Mouse (Mus musculus) ovary, postnatal 36 days (tissue): Measurements from ENCODE around the gene Nxnl2.

ENCODE experiments used
- DNase-seq: peaks from one replicate; pipeline ENCODE4 v3.0.0; 2022; ENCODE audit warnings: low spot score, mixed read lengths

Gene Nxnl2

GRCm38 (mm10) chr13:51170691-51171680, at the start of gene Nxnl2:
TSS of gene Nxnl2 (plus strand) at chr13:51171022.
- peak; percentile 73 for DNase-seq

- no peak for DNase-seq
Observed at GRCm38 (mm10) chr13:51121966-51122365, 48.9 kb upstream of the Nxnl2 start.

DNA sequence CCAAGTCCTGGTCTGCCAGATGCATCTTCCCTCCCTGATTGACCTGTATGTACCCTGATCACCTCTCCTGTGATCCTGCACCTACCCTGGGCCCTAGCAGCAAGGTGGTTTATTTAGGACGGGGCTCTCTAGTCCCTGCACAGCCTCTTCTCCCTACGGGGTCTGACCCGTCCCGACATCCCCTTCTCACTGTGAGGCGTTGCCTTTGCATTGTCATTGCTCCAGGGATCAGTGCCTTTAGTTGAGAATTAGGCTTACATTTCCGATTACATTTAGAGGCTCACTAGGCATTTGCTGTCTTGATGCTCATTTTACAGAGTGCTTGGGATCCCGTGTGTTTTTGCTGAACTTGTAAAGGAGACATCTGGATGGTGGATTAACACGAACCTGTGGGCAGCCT, 48.1 kb upstream of the Nxnl2 start:
- no peak for DNase-seq

DNA sequence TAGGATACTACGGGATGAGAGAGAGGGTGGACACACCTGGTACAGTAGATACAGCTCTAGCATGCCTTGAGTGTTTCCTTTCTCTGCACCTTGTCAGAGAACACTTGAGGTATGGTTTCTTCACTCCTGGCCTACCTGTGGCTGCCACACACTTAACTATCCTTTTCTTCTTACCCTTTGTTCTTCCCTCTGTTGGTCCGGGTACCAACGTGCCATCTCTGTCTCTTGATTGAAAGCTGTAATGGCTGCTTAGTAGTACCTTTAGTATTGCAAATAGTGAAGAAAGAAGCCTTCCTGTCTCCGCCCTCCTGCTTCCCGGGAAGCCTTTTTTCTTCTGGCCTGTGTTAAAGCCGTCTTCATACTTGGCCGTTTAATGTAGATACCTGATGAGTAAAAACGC, 45.5 kb upstream of the Nxnl2 start:
- DNase-seq: no peak

- no peak for DNase-seq
Observed at GRCm38 (mm10) chr13:51127906-51128305, 42.9 kb upstream of the Nxnl2 start.

- no peak for DNase-seq
Observed at GRCm38 (mm10) chr13:51128417-51128816, 42.4 kb upstream of the Nxnl2 start.

- DNase-seq: no peak
Observed at GRCm38 (mm10) chr13:51131179-51131578, 39.6 kb upstream of the Nxnl2 start.

DNA sequence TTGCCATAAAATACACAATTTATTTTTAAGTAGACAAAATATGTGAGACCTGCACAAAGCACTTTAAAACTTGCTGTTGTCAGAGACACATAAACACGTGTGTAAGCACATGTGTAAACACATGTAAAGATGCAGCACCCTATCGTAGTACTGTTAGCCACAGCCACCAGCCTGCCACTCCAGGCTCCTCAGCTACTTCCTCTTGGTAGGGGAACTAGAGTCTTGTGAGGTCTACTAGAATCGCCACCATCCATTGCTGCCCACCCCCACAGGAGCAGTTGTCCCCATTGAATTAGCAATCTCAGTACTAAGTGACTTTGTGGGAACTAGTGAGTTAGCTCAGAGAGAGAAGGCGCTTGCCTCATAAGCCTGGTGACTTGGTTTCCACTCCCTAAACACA, 34.5 kb upstream of the Nxnl2 start:
- DNase-seq: no peak

DNA sequence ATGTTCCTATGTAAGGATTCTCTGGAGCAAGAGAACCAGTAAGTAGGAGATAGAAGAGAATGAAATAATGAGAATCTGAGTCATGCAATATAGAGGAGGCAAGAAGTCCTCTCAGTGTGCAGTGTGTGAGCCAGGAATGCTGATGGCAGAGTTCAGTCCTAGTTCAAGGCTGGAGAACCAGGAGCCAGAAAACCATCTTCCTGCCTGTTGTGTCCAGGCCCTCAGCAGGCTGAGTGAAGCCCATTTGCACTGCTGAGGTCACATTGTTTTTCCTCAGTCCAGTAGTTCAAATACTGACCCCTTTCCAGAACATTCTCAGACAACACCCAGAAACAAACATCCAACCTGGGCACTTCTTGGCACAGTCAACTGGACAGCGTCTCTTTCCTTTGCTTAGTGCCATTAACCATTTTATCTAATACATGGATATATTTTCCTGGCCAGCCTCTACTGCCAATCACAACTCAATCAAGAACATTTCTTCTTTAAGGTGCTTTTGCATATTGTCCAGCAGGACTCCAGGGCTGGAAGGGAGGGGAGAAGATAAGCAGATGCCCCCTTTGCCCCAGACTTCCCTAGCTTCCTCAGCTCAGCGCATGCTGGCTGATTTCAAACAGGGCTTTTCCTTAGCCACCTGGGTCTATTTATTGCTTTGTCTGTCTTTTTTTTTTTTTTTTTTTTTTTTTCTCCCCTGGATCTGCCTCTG, 33.7 kb upstream of the Nxnl2 start:
- DNase-seq: peak; percentile 26

GRCm38 (mm10) chr13:51137702-51138031, 33.2 kb upstream of the Nxnl2 start:
- no peak for DNase-seq

DNA sequence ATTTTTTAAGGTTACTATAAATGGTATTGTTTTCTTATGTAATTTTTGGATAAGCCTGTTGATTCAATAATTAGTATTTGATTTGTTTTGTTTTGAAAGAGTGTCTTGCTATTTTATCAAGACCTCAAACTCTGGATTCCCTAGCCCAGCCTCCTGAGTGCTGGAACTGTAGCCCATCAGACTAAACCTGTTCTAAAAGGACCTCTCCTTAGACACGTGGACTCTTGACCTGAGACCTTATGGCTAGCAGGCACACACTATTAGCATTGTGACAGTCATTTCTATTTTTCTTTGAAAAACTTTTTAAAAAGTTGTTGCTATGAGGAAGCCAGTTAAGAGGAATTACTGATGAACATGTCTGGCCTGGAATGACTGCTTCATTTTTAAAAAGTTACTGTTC, 23.7 kb upstream of the Nxnl2 start:
- no peak for DNase-seq

GRCm38 (mm10) chr13:51152966-51153669, 17.7 kb upstream of the Nxnl2 start:
- no peak for DNase-seq

DNA sequence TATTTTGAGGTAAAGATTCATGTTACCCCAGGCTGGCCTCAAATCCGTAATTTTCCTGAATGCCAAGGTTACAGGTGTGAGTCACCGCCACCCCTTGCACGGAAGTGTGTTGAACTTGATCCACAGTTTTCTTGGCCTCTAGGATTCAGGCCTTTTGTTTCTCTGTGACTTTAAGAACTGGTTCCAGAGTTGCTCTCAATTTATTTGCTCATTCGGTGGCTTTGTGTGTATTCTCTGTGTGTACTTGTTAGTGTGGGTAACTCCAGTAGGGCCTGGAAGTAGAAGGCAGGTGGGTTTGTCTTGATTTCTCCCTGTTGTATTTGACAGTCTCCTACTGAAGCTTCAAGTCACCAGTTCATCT, 17.2 kb upstream of the Nxnl2 start:
- DNase-seq: no peak

- DNase-seq: no peak
Observed at GRCm38 (mm10) chr13:51155178-51156013, 15.4 kb upstream of the Nxnl2 start.

DNA sequence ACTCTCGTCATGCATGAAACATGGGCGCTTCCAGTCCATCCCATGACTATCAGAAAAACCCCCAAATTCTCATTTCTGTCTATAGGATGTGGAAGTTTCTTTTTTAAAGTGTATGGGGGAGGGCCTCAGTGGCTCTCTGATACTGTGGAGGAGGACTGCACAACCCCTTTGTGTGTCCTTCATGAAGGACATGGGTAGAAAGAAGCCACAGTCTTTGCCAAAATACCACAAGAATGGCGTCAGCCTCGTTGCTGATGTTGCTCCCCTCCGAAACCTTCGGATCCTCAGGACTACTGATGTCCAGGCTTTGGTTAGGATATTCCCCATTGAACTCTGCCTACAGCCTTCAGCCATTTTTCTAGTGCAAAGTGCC, 14.8 kb upstream of the Nxnl2 start:
- no peak for DNase-seq

DNA sequence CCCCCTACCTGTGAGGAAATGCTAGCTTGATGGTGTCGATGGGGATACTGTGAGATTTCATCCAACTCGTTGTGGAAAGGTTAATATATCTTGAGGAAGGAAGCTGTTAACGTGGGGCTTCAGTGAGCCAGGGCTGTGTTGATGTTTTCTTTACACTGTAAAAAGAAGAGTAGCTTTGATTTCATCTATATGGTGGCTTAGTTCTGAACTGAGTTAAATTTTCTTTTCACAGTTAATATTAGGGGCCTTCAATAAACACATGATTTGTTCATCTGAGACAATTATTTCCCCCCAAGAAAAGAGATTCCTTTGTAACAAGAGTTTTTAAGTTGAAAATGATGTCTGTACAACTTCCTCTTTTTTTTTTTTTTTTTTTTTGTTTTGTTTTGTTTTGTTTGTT, 13.5 kb upstream of the Nxnl2 start:
- DNase-seq: no peak

- no peak for DNase-seq
Observed at GRCm38 (mm10) chr13:51161672-51162071, 9.2 kb upstream of the Nxnl2 start.

DNA sequence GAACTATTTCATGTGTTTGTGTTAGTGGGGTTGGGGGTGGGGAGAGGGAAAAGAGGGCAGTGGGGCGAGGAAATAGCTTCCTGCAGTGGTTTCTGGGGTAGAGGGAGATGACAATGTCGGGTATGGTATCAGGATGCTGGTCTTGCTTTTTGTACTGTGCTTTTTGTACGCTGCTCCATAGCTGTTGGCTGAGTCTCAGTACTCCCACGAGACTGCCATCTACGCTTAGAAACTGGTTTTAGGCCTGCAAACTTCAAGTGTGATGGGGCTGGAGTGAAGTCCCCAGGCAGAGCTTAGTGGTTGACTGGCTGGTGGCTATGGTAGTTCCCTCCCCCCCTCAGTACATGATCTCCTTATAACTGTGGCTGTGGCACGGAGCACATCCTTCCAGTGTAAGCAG, 8.6 kb upstream of the Nxnl2 start:
- no peak for DNase-seq

GRCm38 (mm10) chr13:51166711-51167110, 4.1 kb upstream of the Nxnl2 start:
- no peak for DNase-seq

GRCm38 (mm10) chr13:51170215-51170614, 607 bp upstream of the Nxnl2 start:
- peak; percentile 39 for DNase-seq

- no peak for DNase-seq
Observed at GRCm38 (mm10) chr13:51172601-51173000, 1.8 kb downstream of the Nxnl2 start.

- no peak for DNase-seq
Observed at GRCm38 (mm10) chr13:51178932-51179331, 8.1 kb downstream of the Nxnl2 start.
